Mouse (Mus musculus) ES-Bruce4 (cell line): Measurements from ENCODE around the gene Grik2.

Source experiments
- CTCF ChIP-seq: IDR thresholded peaks from one replicate; pipeline ENCODE4 v1.8.1; 2011; ENCODE audit warnings: low read depth, low read length
- POLR2A ChIP-seq: IDR thresholded peaks from one replicate; pipeline ENCODE4 v1.8.1; 2011; ENCODE audit warnings: low read length; ENCODE audit not compliant: insufficient read depth

GRCm38 (mm10) chr10:49786630-49787029 is 1.9 kb downstream of the Grik2 start:
- no peak for TF ChIP-seq CTCF
- no peak for TF ChIP-seq POLR2A
